7 mouse cellular contexts compared by ENCODE assay signal in the genomic region with DNA sequence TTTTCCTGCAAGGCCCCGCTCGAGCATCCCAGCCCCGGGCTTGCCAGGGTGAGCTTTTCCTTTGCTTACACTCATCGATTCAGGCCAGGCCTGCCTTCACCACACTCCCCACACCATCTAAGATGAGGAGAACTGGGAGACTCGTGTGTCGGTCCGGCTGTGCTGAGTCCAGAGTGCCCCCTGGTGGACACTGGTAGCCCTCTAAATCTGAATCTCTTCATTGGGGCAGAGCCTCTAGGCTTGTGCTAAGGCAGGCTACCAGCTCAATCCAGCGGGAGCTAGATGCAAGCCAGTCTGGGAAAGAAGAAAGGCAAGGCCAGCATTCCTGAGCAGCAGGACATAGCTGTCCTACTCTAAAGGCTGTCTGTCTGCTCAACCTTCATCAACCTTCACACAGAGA. TPM values are rescaled to one million over a fixed set of nuclear protein-coding genes. Genes with fewer than 3 reads are reported as not detected.
DNase-seq lines count a peak whose midpoint lies in the region; ATAC-seq and TF ChIP-seq lines count a peak whose summit lies in the region.

No protein-coding gene starts in this region.

- H3K36me3 ChIP-seq in kidney, adult 2 months (ENCODE audit: control insufficient read depth, insufficient read depth, low read length), result no peaks in the 10 kb centered on the region
- peaks cover 46% of the 10 kb centered on the region for H3K36me3 ChIP-seq in limb, embryonic 12.5 days
- H3K36me3 ChIP-seq in midbrain, embryonic 15.5 days (replicated peaks), result peaks cover 25% of the 10 kb centered on the region

- no peak overlapping the region for H3K4me2 ChIP-seq in limb, embryonic 12.5 days
- no peak overlapping the region for H3K4me2 ChIP-seq in midbrain, embryonic 15.5 days

- H3K4me1 ChIP-seq in kidney, adult 2 months (ENCODE audit: control insufficient read depth, insufficient read depth, low read length), result peaks cover 11% of the 10 kb centered on the region
- H3K4me1 ChIP-seq in limb, embryonic 12.5 days (replicated peaks), result no peaks in the 10 kb centered on the region
- peaks cover 7% of the 10 kb centered on the region; the same call in 1 of the 2 replicates for H3K4me1 ChIP-seq in midbrain, embryonic 15.5 days

- no peaks in the 10 kb centered on the region for H3K9me3 ChIP-seq in limb, embryonic 12.5 days
- no peaks in the 10 kb centered on the region for H3K9me3 ChIP-seq in midbrain, embryonic 15.5 days

- peak; percentile 54 for ATAC-seq in granulocyte monocyte progenitor cell, adult 5-6 weeks (replicated peaks; ENCODE audit: poor library complexity, severe bottlenecking)
- 0 out of 2 replicates have a peak, but pooled peaks have one; percentile 26 for ATAC-seq in limb, embryonic 12.5 days (ENCODE audit: insufficient number of reproducible peaks, insufficient read depth, low FRiP score, low TSS enrichment, low read depth)
- peak; percentile 52; the same call in 1 of the 2 replicates for ATAC-seq in midbrain, embryonic 15.5 days (replicated peaks)

- H3K9ac ChIP-seq in limb, embryonic 12.5 days (replicated peaks), result no peak overlapping the region
- H3K9ac ChIP-seq in midbrain, embryonic 15.5 days, result no peak overlapping the region

- peak; percentile 90 for DNase-seq in adrenal gland, adult 2 months
- peak; percentile 92 for DNase-seq in embryo, embryonic 10 days (ENCODE audit: low spot score)
- peak; percentile 96 for DNase-seq in kidney, adult 2 months
- DNase-seq in spleen, adult 18-20 months, result peak; percentile 64 to 87

- peak; percentile 92 for TF ChIP-seq CTCF in kidney, adult 2 months (conservative IDR thresholded peaks at IDR 0.05; ENCODE audit: insufficient read depth, insufficient read length, low read depth, low read length)

- no peak for TF ChIP-seq POLR2A in kidney, adult 2 months (IDR thresholded peaks at IDR 0.05; ENCODE audit: low read depth, low read length)

- WGBS in kidney, adult 2 months, result 12% methylated on average over 8 of the region's 8 CpGs
- 19% methylated on average over 8 of the region's 8 CpGs for WGBS in limb, embryonic 12.5 days
- WGBS in midbrain, embryonic 15.5 days, result 17% methylated on average over 8 of the region's 8 CpGs

- H3K4me3 ChIP-seq in kidney, adult 2 months (ENCODE audit: insufficient read depth, low read depth, low read length), result no peak overlapping the region
- no peak overlapping the region for H3K4me3 ChIP-seq in limb, embryonic 12.5 days (replicated peaks)
- H3K4me3 ChIP-seq in midbrain, embryonic 15.5 days, result no peak overlapping the region

- no peaks in the 10 kb centered on the region for H3K27me3 ChIP-seq in kidney, adult 2 months (replicated peaks; ENCODE audit: control insufficient read depth, insufficient read depth, low read length)
- no peaks in the 10 kb centered on the region for H3K27me3 ChIP-seq in limb, embryonic 12.5 days
- H3K27me3 ChIP-seq in midbrain, embryonic 15.5 days (replicated peaks), result no peaks in the 10 kb centered on the region

- peak overlapping the region; percentile 48 for H3K27ac ChIP-seq in kidney, adult 2 months (ENCODE audit: insufficient read depth, low read depth, low read length)
- no peak overlapping the region for H3K27ac ChIP-seq in limb, embryonic 12.5 days
- no peak overlapping the region for H3K27ac ChIP-seq in midbrain, embryonic 15.5 days

RNA-seq across cellular contexts. Expression of gene Sp2, which starts 19.2 kb away (rescaled TPM):
- total RNA-seq in adrenal gland, adult 2 months (2021), result 10 to 100 TPM; 15.4 to 18.6 TPM
- 15.2 and 19.3 TPM in 2 replicates for polyA plus RNA-seq in adrenal gland, adult 2 months (2012; rRNA removed)
- total RNA-seq in granulocyte monocyte progenitor cell, adult 5-6 weeks (2014; fragmentation: Nextera tagmentation), result 19.8 and 22.3 TPM in 2 replicates
- 2.2 and 2.8 TPM in 2 replicates for total RNA-seq in granulocyte monocyte progenitor cell, adult 5-6 weeks (2017)
- 11.9 and 13.3 TPM in 2 replicates for polyA plus RNA-seq in kidney, adult 2 months (2012; rRNA removed)
- 13.7 and 17.8 TPM in 2 replicates for polyA plus RNA-seq in limb, embryonic 12.5 days (2016; fragmentation: Nextera tagmentation; extraction: Ambion mirVana)
- polyA plus RNA-seq in midbrain, embryonic 15.5 days (2015; fragmentation: Nextera tagmentation; extraction: Ambion mirVana), result 16.2 and 17.3 TPM in 2 replicates

RNA-seq across cellular contexts. Expression of gene Pnpo, which starts 19.8 kb away (rescaled TPM):
- 10 to 100 TPM; 29.3 to 37.4 TPM for total RNA-seq in adrenal gland, adult 2 months (2021)
- polyA plus RNA-seq in adrenal gland, adult 2 months (2012; rRNA removed), result 43.0 and 52.9 TPM in 2 replicates
- total RNA-seq in granulocyte monocyte progenitor cell, adult 5-6 weeks (2014; fragmentation: Nextera tagmentation), result 30.1 and 31.9 TPM in 2 replicates
- total RNA-seq in granulocyte monocyte progenitor cell, adult 5-6 weeks (2017), result 35.0 and 42.1 TPM in 2 replicates
- polyA plus RNA-seq in kidney, adult 2 months (2012; rRNA removed), result 73.0 and 77.1 TPM in 2 replicates
- polyA plus RNA-seq in limb, embryonic 12.5 days (2016; fragmentation: Nextera tagmentation; extraction: Ambion mirVana), result 18.4 and 19.7 TPM in 2 replicates
- 28.7 and 29.7 TPM in 2 replicates for polyA plus RNA-seq in midbrain, embryonic 15.5 days (2015; fragmentation: Nextera tagmentation; extraction: Ambion mirVana)

RNA-seq across cellular contexts. Expression of gene Prr15l, which starts 35.7 kb away (rescaled TPM):
- under 1 TPM; 0.52 to 0.66 TPM for total RNA-seq in adrenal gland, adult 2 months (2021)
- not detected in 2 replicates for polyA plus RNA-seq in adrenal gland, adult 2 months (2012; rRNA removed)
- total RNA-seq in granulocyte monocyte progenitor cell, adult 5-6 weeks (2014; fragmentation: Nextera tagmentation), result not detected in 2 replicates
- 0.67 TPM in 1 of 2 replicates, not detected in the other for total RNA-seq in granulocyte monocyte progenitor cell, adult 5-6 weeks (2017)
- 114 and 119 TPM in 2 replicates for polyA plus RNA-seq in kidney, adult 2 months (2012; rRNA removed)
- polyA plus RNA-seq in limb, embryonic 12.5 days (2016; fragmentation: Nextera tagmentation; extraction: Ambion mirVana), result 0.84 and 1.1 TPM in 2 replicates
- 0.17 and 0.30 TPM in 2 replicates for polyA plus RNA-seq in midbrain, embryonic 15.5 days (2015; fragmentation: Nextera tagmentation; extraction: Ambion mirVana)

RNA-seq across cellular contexts. Expression of gene Cdk5rap3, which starts 47.3 kb away (rescaled TPM):
- 10 to 100 TPM; 39.8 to 52.9 TPM for total RNA-seq in adrenal gland, adult 2 months (2021)
- 32.8 and 35.4 TPM in 2 replicates for polyA plus RNA-seq in adrenal gland, adult 2 months (2012; rRNA removed)
- 53.6 and 66.7 TPM in 2 replicates for total RNA-seq in granulocyte monocyte progenitor cell, adult 5-6 weeks (2014; fragmentation: Nextera tagmentation)
- 68.4 and 68.9 TPM in 2 replicates for total RNA-seq in granulocyte monocyte progenitor cell, adult 5-6 weeks (2017)
- polyA plus RNA-seq in kidney, adult 2 months (2012; rRNA removed), result 35.6 and 37.2 TPM in 2 replicates
- 87.8 and 89.6 TPM in 2 replicates for polyA plus RNA-seq in limb, embryonic 12.5 days (2016; fragmentation: Nextera tagmentation; extraction: Ambion mirVana)
- polyA plus RNA-seq in midbrain, embryonic 15.5 days (2015; fragmentation: Nextera tagmentation; extraction: Ambion mirVana), result 88.2 and 91.7 TPM in 2 replicates

RNA-seq across cellular contexts. Expression of gene Sp6, which starts 49.6 kb away (rescaled TPM):
- total RNA-seq in adrenal gland, adult 2 months (2021), result under 1 TPM; 0.09 to 0.24 TPM
- 0.10 and 0.31 TPM in 2 replicates for polyA plus RNA-seq in adrenal gland, adult 2 months (2012; rRNA removed)
- 0.26 and 0.37 TPM in 2 replicates for total RNA-seq in granulocyte monocyte progenitor cell, adult 5-6 weeks (2014; fragmentation: Nextera tagmentation)
- total RNA-seq in granulocyte monocyte progenitor cell, adult 5-6 weeks (2017), result not detected in 2 replicates
- 0.91 and 0.95 TPM in 2 replicates for polyA plus RNA-seq in kidney, adult 2 months (2012; rRNA removed)
- 6.5 and 7.7 TPM in 2 replicates for polyA plus RNA-seq in limb, embryonic 12.5 days (2016; fragmentation: Nextera tagmentation; extraction: Ambion mirVana)
- polyA plus RNA-seq in midbrain, embryonic 15.5 days (2015; fragmentation: Nextera tagmentation; extraction: Ambion mirVana), result 0.37 TPM in 1 of 2 replicates, not detected in the other

Comparison
In these comparisons a context has a peak if more than half of its experiments do, and no peak if none do; other contexts are left out.
1. RNA of gene Prr15l, which starts 35.7 kb away (polyA plus RNA-seq): 114 to 119 TPM in kidney, adult 2 months; 0.84 to 1.1 TPM in limb, embryonic 12.5 days, 0.17 to 0.30 TPM in midbrain, embryonic 15.5 days and not detected in adrenal gland, adult 2 months; every median in the first group is over 10 times any median in the second.
2. Peak in every context shown above with its lines, with median percentiles within 50 percentile points of each other: DNase-seq and ATAC-seq.